Mouse (Mus musculus): ENCODE data around the gene Frat1.

Frat1 gene

GRCm38 (mm10) chr19:41829381-41830105 lies at the start of gene Frat1:
Gene Frat1 (plus strand): TSS chr19:41829970.
- peak; percentile 86 for DNase-seq (ENCODE audit: low spot score)

- DNase-seq (ENCODE audit: low spot score): no peak
Measured at GRCm38 (mm10) chr19:41786896-41787295, 42.9 kb upstream of the Frat1 start.

GRCm38 (mm10) chr19:41789110-41789961 lies 40.4 kb upstream of the Frat1 start:
- DNase-seq (ENCODE audit: low spot score): no peak

GRCm38 (mm10) chr19:41791384-41791783 lies 38.4 kb upstream of the Frat1 start:
- no peak for DNase-seq (ENCODE audit: low spot score)

- no peak for DNase-seq (ENCODE audit: low spot score)
Measured at GRCm38 (mm10) chr19:41792934-41793486, 36.8 kb upstream of the Frat1 start.

GRCm38 (mm10) chr19:41794017-41794416 lies 35.8 kb upstream of the Frat1 start:
- no peak for DNase-seq (ENCODE audit: low spot score)

- no peak for DNase-seq (ENCODE audit: low spot score)
Measured at GRCm38 (mm10) chr19:41794901-41795300, 34.9 kb upstream of the Frat1 start.

GRCm38 (mm10) chr19:41796148-41796760 lies 33.5 kb upstream of the Frat1 start:
- DNase-seq (ENCODE audit: low spot score): no peak

GRCm38 (mm10) chr19:41796789-41797327 lies 32.9 kb upstream of the Frat1 start:
- DNase-seq (ENCODE audit: low spot score): no peak

- no peak for DNase-seq (ENCODE audit: low spot score)
Measured at GRCm38 (mm10) chr19:41797536-41797935, 32.2 kb upstream of the Frat1 start.

GRCm38 (mm10) chr19:41800451-41800850 lies 29.3 kb upstream of the Frat1 start:
- no peak for DNase-seq (ENCODE audit: low spot score)

GRCm38 (mm10) chr19:41800986-41801741 lies 28.6 kb upstream of the Frat1 start:
- DNase-seq (ENCODE audit: low spot score): no peak

GRCm38 (mm10) chr19:41801742-41802369 lies 27.9 kb upstream of the Frat1 start, which contains the start of gene Arhgap19:
Gene Arhgap19 (minus strand): TSS chr19:41802047.
- DNase-seq (ENCODE audit: low spot score): peak; percentile 93

GRCm38 (mm10) chr19:41803322-41803721 lies 26.4 kb upstream of the Frat1 start:
- DNase-seq (ENCODE audit: low spot score): peak; percentile 56

GRCm38 (mm10) chr19:41805831-41806230 lies 23.9 kb upstream of the Frat1 start:
- no peak for DNase-seq (ENCODE audit: low spot score)

GRCm38 (mm10) chr19:41807497-41807896 lies 22.3 kb upstream of the Frat1 start:
- no peak for DNase-seq (ENCODE audit: low spot score)

- no peak for DNase-seq (ENCODE audit: low spot score)
Measured at GRCm38 (mm10) chr19:41808104-41808634, 21.6 kb upstream of the Frat1 start.

GRCm38 (mm10) chr19:41810074-41810473 lies 19.7 kb upstream of the Frat1 start:
- DNase-seq (ENCODE audit: low spot score): no peak

- no peak for DNase-seq (ENCODE audit: low spot score)
Measured at GRCm38 (mm10) chr19:41812525-41812924, 17.2 kb upstream of the Frat1 start.

GRCm38 (mm10) chr19:41813374-41813773 lies 16.4 kb upstream of the Frat1 start:
- DNase-seq (ENCODE audit: low spot score): no peak

GRCm38 (mm10) chr19:41816410-41816809 lies 13.4 kb upstream of the Frat1 start:
- no peak for DNase-seq (ENCODE audit: low spot score)
